Mouse (Mus musculus) large intestine, adult 2 months (tissue): ENCODE measurements around the gene Zfp652. TPM values are rescaled to one million over a fixed set of nuclear protein-coding genes. Genes with fewer than 3 reads are reported as not detected.

Source experiments
- DNase-seq: peaks from one replicate; pipeline ENCODE4 v3.0.0-alpha.2; 2012; ENCODE audit warnings: low read depth, low spot score
- WGBS: fragments of 180-500 bp; shearing (Covaris S2); methylation state at CpG from one replicate; pipeline ENCODE4 v1.1.7; 2018; 5-methylcytosine and 5-hydroxymethylcytosine counted together
- polyA plus RNA-seq: library from polyadenylated mRNA; depleted of rRNA; stranded (reverse); fragments of >200 nt; gene quantifications from 2 replicates; pipeline ENCODE4 v1.2.3, GENCODE M21; 2012

Gene Zfp652
- polyA plus RNA-seq, 1 experiment: 11.6 TPM

DNA sequence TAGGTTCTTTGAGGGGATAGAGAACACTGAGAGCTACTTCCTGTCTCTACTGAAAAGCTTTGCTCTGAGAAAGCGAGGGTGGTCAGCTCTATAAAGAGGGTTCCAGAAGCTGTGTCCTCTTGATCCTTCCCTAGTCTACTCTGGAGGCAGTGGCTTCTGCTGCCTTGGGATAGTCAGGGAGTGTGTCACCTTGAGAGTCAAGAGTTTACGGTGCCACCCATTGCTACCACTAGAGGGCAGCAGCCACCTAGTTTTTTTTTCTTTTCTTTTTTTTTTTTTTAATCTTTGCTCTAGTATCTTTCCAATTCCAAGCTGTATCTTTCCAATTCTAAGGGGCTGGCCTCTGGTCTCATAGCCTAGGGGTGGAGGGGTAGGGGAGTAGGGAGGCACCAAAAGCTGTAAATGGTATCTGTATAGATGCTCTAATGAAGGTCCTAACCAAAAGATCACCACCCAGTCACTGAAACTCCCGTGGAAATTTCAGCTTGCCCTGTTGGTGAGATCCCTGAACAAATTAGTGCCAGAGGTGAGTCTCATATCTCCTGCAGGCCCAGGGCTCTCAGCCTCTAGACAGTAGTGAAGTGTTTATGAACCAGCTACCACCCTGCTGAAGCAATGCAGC lies 115.1 kb downstream of the Zfp652 start:
- WGBS: 6% methylated on average over 3 of the region's 3 CpGs
- no peak for DNase-seq

- WGBS: 55% methylated on average over 11 of the region's 11 CpGs
- no peak for DNase-seq
These were observed 115.9 kb downstream of the Zfp652 start for GRCm38 (mm10) chr11:95828181-95828964.

- 75% methylated on average over 4 of the region's 4 CpGs for WGBS
These were observed 117.1 kb downstream of the Zfp652 start for GRCm38 (mm10) chr11:95829526-95830050.

DNA sequence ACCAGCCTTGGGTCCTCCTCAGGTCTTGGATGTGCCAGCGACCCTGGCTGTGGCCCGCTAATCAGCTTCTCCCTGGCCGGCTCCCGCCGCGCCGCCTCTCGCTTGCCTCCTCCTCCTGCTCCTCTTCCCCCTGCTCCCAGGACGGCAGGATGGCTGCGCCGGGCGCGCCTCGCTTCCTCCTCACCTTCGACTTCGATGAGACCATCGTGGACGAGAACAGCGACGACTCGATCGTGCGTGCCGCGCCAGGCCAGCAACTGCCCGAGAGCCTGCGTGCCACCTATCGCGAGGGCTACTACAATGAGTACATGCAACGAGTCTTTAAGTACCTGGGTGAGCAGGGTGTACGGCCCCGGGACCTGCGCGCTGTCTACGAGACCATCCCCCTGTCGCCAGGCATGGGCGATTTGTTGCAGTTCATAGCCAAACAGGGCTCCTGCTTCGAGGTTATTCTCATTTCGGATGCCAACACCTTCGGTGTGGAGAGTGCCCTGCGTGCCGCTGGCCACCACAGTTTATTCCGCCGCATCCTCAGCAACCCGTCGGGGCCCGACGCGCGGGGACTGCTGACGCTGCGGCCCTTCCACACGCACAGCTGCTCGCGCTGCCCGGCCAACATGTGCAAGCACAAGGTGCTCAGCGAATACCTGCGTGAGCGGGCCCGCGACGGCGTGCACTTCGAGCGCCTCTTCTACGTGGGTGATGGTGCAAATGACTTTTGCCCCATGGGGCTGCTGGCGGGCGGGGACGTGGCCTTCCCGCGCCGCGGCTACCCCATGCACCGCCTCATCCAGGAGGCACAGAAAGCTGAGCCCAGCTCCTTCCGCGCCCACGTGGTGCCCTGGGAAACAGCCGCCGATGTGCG lies 118.2 kb downstream of the Zfp652 start:
- DNase-seq: no peak
- WGBS: 22% methylated on average over 80 of the region's 80 CpGs

More at GRCm38 (mm10) chr11:95829526-95830050, 117.1 kb downstream of the Zfp652 start:
- DNase-seq: no peak

DNA sequence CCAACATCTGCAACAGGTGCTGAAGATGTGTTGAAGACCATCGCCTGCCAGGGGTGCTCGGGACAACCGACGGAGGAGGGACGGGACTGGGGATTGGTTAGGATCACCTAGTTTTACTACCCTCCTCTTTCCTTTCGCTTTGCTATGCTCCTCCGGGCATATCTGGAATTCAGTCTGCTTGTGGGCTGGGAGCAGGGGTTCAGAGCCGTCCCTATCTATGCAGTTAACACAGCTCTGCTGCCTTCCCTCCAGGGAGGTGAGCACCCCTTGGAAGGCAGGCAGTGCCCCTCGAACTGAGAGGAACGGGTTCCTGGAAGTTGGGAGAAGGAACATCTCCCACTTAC lies 118.8 kb downstream of the Zfp652 start:
- 22% methylated on average over 10 of the region's 10 CpGs for WGBS
- DNase-seq: no peak

DNA sequence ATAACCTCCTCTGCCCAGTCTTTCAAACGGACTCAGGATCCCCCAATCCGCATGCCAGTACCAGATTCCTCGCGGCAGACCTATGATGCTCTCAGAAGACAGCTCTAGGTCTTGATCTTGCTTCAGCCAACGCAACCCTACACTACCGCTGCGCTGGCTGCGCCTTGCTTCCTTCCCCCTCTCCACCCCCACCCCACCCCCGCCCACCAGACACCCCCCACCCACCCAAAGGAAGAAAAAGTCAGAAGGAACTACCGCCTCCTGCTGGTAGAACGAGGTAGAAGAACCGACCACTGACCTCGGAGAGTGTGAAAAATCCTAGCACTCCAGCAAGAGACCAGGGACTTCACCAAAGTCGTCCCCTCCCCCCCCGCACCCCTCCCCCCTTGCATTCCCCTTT lies 119.2 kb downstream of the Zfp652 start:
- 51% methylated on average over 15 of the region's 15 CpGs for whole genome bisulfite sequencing
- no peak for DNase-seq

DNA sequence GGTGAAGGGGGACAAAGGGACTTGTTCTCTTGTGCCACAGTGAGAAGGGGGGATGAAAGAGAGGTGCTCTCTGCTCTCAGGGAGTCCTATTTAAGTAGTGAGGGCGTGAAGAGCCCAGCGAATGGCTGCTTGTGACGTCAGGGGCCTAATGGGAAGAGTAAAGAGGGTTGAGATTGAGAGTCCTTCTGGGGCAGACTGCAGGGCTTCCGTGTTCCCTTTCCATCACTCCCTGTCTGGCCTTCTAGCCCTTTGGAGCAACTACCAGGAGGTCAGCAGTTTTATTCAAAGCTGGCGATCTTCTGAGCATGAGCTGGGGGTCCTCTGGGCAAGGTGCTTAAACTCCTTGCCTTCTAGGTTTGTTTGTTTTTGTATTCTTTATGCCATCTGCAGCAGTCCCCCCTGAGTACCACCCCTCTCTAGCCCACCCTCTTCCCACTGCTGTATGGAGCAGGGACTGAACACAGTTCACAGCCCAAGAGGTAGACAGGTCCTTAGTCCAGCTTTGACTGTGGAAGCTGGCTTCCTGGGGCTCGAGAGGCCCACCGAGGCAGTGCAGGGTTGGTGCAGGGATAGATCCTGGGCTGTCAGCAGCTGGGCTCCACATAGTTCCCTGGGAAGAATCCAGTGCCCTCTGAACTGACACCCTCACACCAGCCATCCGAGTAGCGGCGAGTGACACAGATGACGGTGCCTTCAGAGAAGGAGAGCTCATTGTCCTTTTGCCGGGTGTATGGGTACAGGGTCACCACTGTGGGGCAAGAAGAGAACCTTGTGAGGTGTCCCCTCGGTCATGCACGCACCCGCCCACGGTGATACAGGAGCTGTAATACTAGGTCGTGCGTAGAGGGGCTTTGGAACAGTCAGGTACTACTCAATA lies 119.9 kb downstream of the Zfp652 start:
- DNase-seq: no peak
- WGBS: 88% methylated on average over 18 of the region's 18 CpGs

DNA sequence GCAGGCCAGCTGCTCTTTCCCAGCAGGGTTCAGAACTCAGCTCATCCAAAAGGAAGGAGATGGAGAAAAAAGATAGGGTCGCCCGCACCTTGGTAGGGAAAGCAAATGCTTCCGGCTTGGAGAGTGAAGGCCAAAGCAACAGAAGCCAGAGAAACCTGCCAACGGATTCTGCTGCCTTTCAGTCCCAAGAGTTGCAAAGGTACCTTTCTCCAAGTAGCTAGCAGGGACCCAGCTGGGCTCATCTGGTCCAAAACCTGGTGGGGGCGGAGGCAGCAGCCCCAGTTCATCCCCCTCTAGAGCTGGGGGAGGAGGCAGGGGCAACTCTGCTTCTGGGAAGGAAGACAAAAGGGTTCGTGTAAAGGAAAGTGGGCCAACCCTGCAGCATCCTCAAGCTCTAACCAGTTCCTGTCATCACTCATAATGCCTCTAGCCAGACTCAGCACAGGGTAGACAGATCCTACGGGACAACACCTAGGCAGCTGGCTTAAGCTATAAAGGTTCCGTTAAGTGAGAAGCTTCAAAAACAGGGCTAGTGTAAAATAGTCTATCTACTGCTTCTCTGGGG lies 120.6 kb downstream of the Zfp652 start:
- WGBS: 62% methylated on average over 8 of the region's 8 CpGs
- DNase-seq: no peak

- DNase-seq: no peak
- WGBS: 21% methylated on average over 18 of the region's 18 CpGs
These were observed 121.2 kb downstream of the Zfp652 start for GRCm38 (mm10) chr11:95833631-95834142.

GRCm38 (mm10) chr11:95834143-95834667 lies 121.7 kb downstream of the Zfp652 start:
- WGBS: 12% methylated on average over 22 of the region's 22 CpGs
- no peak for DNase-seq

GRCm38 (mm10) chr11:95834742-95835710 lies 122.6 kb downstream of the Zfp652 start:
- no peak for DNase-seq
- 31% methylated on average over 15 of the region's 15 CpGs for WGBS

GRCm38 (mm10) chr11:95835832-95836231 lies 123.4 kb downstream of the Zfp652 start:
- 39% methylated on average over 6 of the region's 6 CpGs for WGBS

DNA sequence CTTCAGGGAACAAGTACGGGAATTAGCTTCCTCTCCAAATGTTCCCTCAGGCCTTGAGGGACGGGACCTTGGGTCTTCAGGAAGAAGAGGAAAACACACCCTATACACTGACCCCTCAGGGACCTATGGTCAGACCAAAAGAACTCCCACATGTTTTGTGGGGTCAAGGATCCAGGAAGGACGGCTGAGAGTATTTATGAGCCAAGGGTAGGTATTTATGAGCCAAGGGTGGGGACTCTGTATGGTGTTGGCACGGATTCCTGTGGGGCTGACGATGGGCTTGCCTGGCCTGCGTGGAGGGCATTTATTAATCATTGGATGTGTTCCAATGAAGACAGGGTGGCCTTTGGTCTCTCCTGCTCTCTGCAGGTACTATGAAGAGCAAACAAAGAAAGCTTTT lies 124.0 kb downstream of the Zfp652 start:
- 25% methylated on average over 6 of the region's 6 CpGs for WGBS
- DNase-seq: no peak

More at GRCm38 (mm10) chr11:95835832-95836231, 123.4 kb downstream of the Zfp652 start:
- no peak for DNase-seq

GRCm38 (mm10) chr11:95837059-95837458 lies 124.6 kb downstream of the Zfp652 start, which contains the start of gene Gngt2:
TSS of gene Gngt2 (plus strand) at chr11:95837216.
- DNase-seq: no peak
- 14% methylated on average over 10 of the region's 10 CpGs for WGBS

DNA sequence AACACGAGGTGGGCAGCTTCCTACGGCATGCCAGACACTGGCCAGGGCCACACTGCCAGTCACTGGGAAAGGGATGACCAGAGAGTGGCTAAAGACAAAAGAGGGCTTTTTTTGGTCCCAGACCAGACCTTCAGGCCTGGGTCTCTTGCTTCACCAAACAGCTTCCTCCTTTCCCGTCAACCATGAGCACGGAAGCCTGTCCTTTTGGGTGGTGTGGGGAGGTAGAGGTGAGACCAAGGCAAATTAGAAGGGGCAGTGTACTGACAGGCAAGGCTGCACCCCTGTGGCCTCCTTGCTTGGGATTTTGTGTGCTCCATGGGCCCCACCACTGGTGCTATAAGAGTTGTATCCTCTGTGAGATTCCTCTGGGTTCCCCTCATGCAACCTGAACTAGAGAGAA lies 126.1 kb downstream of the Zfp652 start:
- 81% methylated on average over 4 of the region's 4 CpGs for WGBS
- no peak for DNase-seq

DNA sequence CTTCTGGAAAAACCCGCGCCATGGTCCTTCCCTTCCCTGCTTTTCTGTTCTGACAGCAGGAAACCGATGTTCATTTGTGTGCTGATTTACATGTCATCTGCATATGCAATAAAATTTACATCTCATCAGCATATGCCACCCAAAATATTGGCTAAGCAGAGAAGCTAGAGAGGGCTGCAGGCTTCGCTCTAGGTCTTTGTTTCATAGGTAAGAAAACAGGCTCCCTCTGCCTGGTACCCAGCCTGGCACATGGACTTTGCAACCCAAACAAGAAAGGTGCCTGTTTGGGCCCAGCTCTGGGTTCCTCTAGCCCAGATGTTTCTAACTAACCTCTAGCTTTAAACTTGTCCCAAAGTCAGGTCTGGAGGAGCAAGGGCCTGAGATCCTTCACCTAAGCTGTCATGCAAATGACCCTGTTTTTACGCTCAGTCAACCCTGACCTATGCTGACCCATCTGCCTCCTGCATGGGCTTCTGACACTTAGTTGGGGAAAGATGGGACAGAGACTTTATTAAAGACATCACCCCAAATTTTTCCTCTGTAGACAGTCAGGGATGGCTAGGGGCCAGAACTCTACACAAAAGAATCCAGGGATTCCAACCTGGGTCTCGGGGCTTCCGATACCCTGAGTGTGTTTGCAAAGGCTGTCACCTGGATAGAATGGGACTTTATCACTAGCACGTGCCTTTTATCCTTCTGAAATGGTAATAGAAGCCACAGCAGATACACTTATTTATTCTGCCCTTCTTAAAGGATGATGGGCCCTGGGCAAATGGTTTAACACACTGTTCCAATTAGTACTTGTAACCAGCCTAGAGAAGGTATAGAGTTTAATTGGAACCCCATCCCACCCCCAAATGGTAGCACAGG lies 126.8 kb downstream of the Zfp652 start:
- no peak for DNase-seq

More for the DNA sequence above, 126.8 kb downstream of the Zfp652 start:
- 81% methylated on average over 8 of the region's 8 CpGs for WGBS
